Mouse (Mus musculus) A20 (cell line): ENCODE results near the gene Ifnar1.
"Not testable (repeated sequence)": the region's sequence is repeated elsewhere in the genome, so short reads cannot be mapped to it uniquely, and the experiment has no call there.

Experiments used
- DNase-seq: peaks from one replicate; pipeline ENCODE4 v3.0.0-alpha.2; 2011; ENCODE audit warnings: low read depth, low spot score

The Ifnar1 gene

GRCm38 (mm10) chr16:91504701-91505100 is 19.7 kb downstream of the Ifnar1 start:
- no peak for DNase-seq

- no peak for DNase-seq
These were observed 20.1 kb downstream of the Ifnar1 start for GRCm38 (mm10) chr16:91505116-91505601.

DNA sequence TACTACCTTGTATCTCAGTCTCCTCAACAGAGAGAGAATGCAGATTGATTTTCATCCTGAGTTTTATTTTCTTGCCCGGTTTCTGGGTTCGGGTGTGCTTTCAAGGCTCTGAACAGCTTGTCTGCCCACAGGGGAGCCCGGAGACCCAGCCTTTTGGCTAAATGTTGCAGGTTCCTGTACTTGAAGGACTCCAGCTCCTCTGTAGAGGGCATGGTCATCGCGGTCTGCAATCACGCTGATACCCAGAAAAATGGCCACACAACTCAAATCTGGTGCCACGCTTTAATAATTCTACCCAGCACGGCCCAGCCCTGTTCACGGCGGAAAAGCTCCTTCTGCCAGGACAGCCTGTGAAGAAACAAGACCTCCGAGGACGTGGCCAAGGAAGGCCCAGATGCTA is 21.4 kb downstream of the Ifnar1 start:
- DNase-seq = no peak

- DNase-seq = peak; percentile 81
These were observed 27.2 kb downstream of the Ifnar1 start for GRCm38 (mm10) chr16:91512161-91512787.

DNA sequence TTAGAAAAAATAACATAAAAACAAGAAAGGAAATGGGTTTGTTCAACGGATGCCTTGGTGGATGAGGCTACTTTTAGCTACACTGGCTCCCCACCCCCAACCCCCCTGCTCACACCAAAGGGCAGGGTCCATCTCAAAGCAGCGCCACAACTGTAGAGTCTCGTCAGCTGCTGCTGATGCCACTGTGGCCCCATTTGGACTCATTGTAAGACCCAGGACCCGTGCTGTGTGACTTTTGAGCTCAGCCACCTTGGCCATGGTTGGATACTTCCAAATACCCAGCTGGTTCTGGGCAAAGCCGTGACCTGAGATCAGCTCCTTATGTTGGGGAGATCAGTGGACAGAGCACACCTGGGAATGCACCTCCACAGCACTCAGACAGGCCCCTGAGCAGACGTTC is 28.1 kb downstream of the Ifnar1 start:
- DNase-seq = no peak

DNA sequence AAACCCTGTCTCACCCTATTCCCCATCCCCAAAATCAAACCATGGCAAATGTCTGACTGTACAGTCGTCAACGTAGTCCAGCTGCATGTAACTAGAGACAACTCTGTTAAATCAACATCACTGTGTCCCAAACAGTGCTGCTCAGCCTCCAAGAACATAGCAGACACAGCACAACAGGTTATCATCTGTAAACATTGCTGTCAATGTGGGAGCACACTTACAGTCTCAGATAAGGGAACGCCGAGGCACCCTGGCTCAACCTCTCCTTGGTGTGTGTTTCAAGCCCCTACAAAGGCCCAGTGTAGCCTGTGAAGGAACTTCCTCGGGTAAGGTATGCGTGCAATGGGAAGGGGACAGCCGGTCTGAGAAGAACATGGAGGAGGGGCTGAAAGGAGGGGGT is 32.0 kb downstream of the Ifnar1 start:
- DNase-seq = no peak

- DNase-seq = peak; percentile 83
These were observed 37.0 kb downstream of the Ifnar1 start for GRCm38 (mm10) chr16:91522040-91522439.

DNA sequence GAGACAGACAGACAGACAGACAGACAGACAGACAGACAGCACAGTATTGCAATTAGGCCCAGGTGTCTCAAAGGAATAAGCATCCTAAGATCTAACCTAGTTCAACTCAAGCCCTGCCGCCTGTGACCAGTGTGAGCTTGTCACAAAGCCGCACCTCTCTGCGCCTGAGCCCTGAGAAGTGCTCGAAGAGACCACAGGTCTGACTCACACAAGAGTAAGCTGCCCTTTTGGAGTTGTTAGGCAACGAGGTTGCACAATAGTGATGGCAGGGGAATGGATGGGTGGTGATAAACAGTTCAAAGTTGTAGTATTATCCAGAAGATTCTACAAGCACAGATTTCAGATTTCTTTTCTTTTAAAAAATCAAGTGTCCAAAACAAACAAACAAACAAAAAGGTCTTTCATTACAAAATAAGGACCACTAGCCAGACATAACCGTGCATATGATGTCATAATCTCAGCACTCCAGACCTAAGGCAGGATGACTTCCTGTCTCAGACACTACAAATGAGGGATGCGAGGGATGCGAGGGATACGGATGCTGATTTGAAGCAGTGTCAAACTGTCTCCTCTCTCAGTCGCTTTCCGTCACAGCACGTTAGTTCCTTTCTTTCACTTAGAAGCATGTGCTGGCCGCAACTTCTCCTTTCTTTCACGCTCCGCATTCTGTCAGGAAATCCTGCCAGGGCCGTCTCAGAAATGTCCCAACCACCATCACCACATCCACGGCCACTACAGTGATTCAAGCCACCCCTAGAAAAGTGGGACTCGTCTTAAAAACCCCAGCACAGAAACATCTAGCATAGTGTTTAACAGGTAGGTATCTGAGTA is 37.7 kb downstream of the Ifnar1 start:
- peak; percentile 89 for DNase-seq

GRCm38 (mm10) chr16:91524206-91524605 is 39.2 kb downstream of the Ifnar1 start:
- DNase-seq = no peak

- DNase-seq = no peak
These were observed 41.2 kb downstream of the Ifnar1 start for GRCm38 (mm10) chr16:91526274-91526673.

DNA sequence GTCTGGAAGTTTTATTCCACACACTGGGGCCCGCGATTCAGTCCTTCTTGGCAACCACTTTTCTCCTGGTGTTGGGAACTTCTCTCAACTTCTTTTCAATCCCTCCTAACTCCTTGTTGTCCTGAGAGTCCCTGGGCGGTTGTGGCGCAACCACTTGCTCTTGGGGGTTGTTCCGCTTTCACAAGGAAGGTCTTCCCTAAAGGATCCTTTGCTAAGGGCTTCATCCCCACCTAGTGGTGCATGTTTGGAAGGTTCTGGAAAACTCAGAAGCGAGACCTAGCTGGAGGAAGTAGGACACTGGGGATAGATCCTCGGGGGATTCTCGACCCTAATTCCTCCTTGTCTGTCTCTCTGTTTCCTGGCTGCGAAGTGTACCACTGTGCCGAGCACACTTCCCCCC is 42.0 kb downstream of the Ifnar1 start:
- no peak for DNase-seq

GRCm38 (mm10) chr16:91527500-91527899 is 42.5 kb downstream of the Ifnar1 start:
- DNase-seq = no peak

DNA sequence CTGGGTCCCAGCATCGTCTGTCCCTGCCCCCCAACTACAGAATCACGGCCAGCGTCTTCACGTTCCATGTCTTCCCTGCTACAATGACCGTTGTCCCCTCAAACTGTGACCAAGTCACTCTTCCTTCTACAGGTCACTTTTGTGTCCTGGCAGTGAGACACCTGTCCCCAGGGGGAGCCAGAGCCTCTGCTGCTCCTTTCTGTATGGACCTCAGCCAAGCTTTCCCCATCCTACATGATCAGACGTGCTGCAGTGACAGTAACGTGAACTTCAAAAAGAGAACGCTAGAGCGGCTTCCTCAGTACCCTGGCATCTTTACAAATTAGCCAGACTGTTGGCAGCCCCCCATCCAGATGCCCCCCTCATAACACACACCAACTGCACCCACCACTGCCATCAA is 43.5 kb downstream of the Ifnar1 start:
- DNase-seq = no peak

DNA sequence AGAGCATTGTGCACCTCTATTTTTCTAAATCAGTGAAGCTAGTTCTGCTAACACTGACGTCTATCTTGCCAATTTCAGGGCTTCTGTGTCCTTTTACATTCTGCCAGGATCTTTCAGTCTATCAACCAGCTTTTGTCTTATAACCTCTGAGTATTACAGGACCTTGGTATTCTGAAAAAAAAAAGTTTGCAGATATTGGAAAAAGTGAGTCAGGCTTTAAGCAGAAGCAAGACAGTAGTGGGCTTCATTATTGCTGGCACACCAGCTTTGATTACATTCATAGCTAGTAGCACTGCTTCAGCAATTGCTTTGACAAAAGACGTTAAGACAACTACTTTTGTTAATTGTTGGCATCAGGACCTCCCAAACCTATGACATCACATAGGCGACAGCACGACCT is 45.8 kb downstream of the Ifnar1 start:
- DNase-seq = not testable (repeated sequence)

DNA sequence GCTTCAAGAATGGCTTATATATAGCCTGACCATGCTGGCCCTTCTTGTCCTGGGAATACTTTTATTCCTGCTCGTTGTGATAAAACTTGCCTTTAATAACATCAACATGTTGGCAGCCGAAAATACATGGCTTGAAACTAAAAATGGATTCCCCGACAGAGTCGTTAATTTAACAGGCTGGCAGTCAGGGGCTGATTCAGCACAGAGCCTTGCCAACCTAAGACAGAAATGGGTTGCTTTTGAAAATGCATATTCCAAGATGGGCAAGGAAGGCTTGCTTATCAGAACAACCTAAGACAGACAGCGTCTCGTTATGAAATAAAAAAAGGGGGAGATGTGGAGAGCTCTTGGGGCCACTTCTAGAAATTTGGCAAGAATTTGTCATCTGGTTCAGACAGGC is 46.8 kb downstream of the Ifnar1 start:
- no peak for DNase-seq

GRCm38 (mm10) chr16:91532429-91532828 is 47.4 kb downstream of the Ifnar1 start:
- no peak for DNase-seq

DNA sequence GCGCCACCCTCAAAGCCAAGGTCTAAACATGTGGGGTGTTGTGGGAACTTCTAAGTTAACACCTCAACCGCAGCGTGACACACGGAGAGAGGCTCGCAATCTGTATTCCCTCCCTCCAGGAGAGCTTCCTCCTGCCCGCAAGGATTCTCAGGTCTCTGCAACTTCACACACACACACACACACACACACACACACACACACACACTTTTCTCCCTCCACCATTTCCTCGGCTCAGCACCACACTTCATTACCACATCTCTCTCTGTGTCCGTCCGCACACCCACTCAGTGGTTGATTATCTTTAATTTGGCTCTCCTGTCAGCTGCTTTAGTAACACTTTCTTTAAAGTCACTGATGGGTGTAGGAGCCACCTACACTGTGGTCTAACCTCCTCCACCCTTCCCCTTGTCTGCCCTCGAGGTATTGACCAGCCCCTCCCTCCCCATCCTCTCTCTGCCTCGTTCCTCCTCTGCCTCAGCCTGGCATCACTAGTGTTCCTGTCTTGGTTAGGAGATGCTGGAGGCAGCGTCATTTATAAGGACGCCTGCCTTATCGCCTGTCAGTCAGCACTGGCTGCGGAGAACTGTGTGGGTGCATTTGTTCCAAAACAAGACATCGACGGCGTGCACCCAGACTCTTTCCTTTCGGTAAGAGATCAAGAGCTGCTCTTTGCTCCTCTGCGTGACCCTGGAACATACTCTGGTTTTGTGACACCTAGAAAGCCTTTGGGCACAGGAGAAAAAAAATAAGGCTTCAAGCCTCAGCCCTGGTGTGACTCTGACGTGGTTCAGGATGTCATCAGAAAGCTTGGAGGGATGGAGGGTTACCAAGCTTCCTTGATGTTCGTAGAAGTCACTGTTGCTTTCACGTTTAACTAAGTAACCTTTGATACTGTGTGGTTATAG is 48.3 kb downstream of the Ifnar1 start:
- no peak for DNase-seq

DNA sequence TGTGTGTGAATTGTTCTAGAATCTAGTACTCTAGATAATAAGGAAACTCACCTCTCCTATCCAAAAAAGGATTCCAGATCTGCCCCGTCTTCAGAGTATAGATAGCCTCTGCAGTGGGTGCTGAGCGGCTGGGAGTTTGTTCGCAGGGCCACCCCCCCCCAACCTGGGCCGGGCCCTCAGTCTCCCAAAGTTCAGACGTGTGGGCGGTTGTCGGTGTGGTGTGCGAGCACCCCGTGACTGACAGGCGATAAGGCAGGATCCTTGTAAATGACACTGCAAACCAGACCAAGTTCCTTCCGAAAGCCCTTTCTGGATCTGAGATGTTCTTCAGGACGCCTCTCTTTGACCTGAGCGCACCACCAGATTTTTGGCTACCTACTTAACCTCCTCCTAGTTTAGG is 49.4 kb downstream of the Ifnar1 start:
- DNase-seq = peak; percentile 62

DNA sequence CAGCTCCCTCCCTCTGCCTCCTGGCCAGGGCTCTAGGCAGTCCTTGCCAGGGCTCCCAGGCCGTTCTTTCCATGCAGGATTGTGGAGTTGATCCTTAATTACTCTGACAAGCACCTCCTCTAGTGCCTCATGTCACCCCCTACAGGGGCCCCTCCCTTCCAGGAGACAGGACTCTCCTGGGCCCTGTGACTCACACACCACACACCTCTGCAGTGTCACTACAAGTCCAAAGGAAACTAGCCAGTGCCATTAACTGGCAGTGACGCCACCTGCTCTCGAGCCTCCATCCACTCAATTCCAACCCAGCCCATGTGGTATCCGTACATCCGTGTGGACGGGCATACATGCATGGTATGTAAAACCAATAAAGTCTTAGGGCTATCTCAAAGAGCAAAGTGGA is 49.9 kb downstream of the Ifnar1 start:
- DNase-seq = no peak

- DNase-seq = no peak
These were observed 51.3 kb downstream of the Ifnar1 start for GRCm38 (mm10) chr16:91536372-91536771.

DNA sequence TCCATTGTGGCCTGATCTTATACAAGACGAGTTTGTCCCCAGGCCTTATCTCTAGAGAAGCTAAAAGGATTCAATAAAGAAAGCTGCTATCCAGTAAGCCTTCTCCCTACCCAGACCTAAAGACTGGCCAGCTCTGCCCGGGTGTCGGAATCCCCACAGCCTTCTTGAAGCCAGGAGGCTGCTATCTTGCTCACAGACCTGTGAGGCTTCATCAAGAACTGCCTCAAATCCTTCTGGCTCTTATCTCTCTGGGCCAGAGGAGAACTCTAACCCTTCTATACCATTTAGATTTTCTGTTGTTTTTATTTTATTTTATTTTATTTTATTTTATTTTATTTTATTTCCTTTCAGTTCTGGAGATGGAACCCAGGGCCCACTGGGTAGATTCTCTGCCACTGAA is 52.0 kb downstream of the Ifnar1 start:
- DNase-seq = no peak

GRCm38 (mm10) chr16:91538051-91538450 is 53.0 kb downstream of the Ifnar1 start:
- DNase-seq = no peak
